In genomic region chr12:78678807-78679189, GRCm38 (mm10) we compare ENCODE assay signal across 28 mouse cellular contexts. TPM values are rescaled to one million over a fixed set of nuclear protein-coding genes. Genes with fewer than 3 reads are reported as not detected.
DNase-seq lines count a peak whose midpoint lies in the region; ATAC-seq and TF ChIP-seq lines count a peak whose summit lies in the region.
"Had no signal": no experiment of that assay in that cellular context is flagged by ENCODE, and none has a peak within 500 bp of the region (broad histone marks: within the 10 kb centered on the region; RNA-seq: fewer than 3 reads in every experiment).

No protein-coding gene starts in this region.

- 0 out of 2 replicates have a peak, but pooled peaks have one; percentile 18 for ATAC-seq in liver, embryonic 11.5 days (replicated peaks; ENCODE audit: low FRiP score)
- ATAC-seq in G1E (ENCODE audit: extremely low read depth, insufficient number of reproducible peaks, low FRiP score, poor library complexity, severe bottlenecking): peak; percentile 60
- ATAC-seq: forebrain, embryonic 14.5 days; hindbrain, postnatal 0 days; inflammation-experienced regulatory T-cells, adult 6 months; intestine, embryonic 16.5 days; Patski had no signal

- no peak overlapping the region for H3K4me2 ChIP-seq in liver, embryonic 11.5 days
- H3K4me2 ChIP-seq: embryonic facial prominence, embryonic 12.5 days; embryonic facial prominence, embryonic 15.5 days; heart, embryonic 12.5 days; heart, embryonic 15.5 days; hindbrain, embryonic 14.5 days had no signal

- no peaks in the 10 kb centered on the region for H3K4me1 ChIP-seq in liver, embryonic 11.5 days (replicated peaks; ENCODE audit: control insufficient read depth, insufficient read depth, low read length)
- H3K4me1 ChIP-seq in G1E (ENCODE audit: insufficient read depth, low read depth, low read length): peaks cover 13% of the 10 kb centered on the region
- H3K4me1 ChIP-seq in bone marrow macrophage, adult 2 months (ENCODE audit: control insufficient read depth, insufficient read depth, low read length): 0 out of 2 replicates have a peak, but pooled peaks cover 4% of the 10 kb centered on the region
- H3K4me1 ChIP-seq: embryonic facial prominence, embryonic 12.5 days; embryonic facial prominence, embryonic 15.5 days; heart, embryonic 12.5 days; heart, embryonic 15.5 days had no signal

- H3K36me3 ChIP-seq in liver, embryonic 11.5 days (ENCODE audit: control insufficient read depth, insufficient read depth, low read length): no peaks in the 10 kb centered on the region
- H3K36me3 ChIP-seq in G1E (replicated peaks): peaks cover 7% of the 10 kb centered on the region
- H3K36me3 ChIP-seq: embryonic facial prominence, embryonic 12.5 days; embryonic facial prominence, embryonic 15.5 days; heart, embryonic 12.5 days; heart, embryonic 15.5 days had no signal

- WGBS in liver, embryonic 11.5 days: 85% methylated on average over 2 of the region's 2 CpGs

- no peak for TF ChIP-seq POLR2A in bone marrow macrophage, adult 2 months (IDR thresholded peaks at IDR 0.05; ENCODE audit: borderline replicate concordance, low read depth, low read length)

- H3K27me3 ChIP-seq in liver, embryonic 11.5 days (replicated peaks; ENCODE audit: control insufficient read depth, insufficient read depth, low read length): no peaks in the 10 kb centered on the region
- H3K27me3 ChIP-seq in G1E (ENCODE audit: insufficient read depth, low read length): no peaks in the 10 kb centered on the region
- H3K27me3 ChIP-seq: embryonic facial prominence, embryonic 12.5 days; embryonic facial prominence, embryonic 15.5 days; heart, embryonic 12.5 days; heart, embryonic 15.5 days; Patski had no signal

- H3K9ac ChIP-seq in liver, embryonic 11.5 days (ENCODE audit: low read depth, low read length): no peak overlapping the region
- H3K9ac ChIP-seq: embryonic facial prominence, embryonic 12.5 days; embryonic facial prominence, embryonic 15.5 days; forebrain, postnatal 0 days; heart, embryonic 12.5 days; heart, embryonic 15.5 days; hindbrain, embryonic 14.5 days had no signal

- no peak overlapping the region for H3K4me3 ChIP-seq in liver, embryonic 11.5 days (ENCODE audit: low read depth, low read length)
- no peak overlapping the region for H3K4me3 ChIP-seq in G1E (ENCODE audit: low read depth, low read length)
- no peak overlapping the region for H3K4me3 ChIP-seq in bone marrow macrophage, adult 2 months (ENCODE audit: insufficient read depth, low read length)
- H3K4me3 ChIP-seq: embryonic facial prominence, embryonic 12.5 days; embryonic facial prominence, embryonic 15.5 days; heart, embryonic 12.5 days; heart, embryonic 15.5 days had no signal

- H3K27ac ChIP-seq in liver, embryonic 11.5 days (ENCODE audit: low read depth, low read length): no peak overlapping the region
- 0 out of 2 replicates have a peak overlapping the region, but pooled peaks have one; percentile 11 for H3K27ac ChIP-seq in bone marrow macrophage, adult 2 months (ENCODE audit: insufficient read depth, low read depth, low read length)
- H3K27ac ChIP-seq: embryonic facial prominence, embryonic 12.5 days; embryonic facial prominence, embryonic 15.5 days; heart, embryonic 15.5 days; hindbrain, embryonic 14.5 days; hindbrain, postnatal 0 days had no signal

- no peak for TF ChIP-seq CTCF in G1E (IDR thresholded peaks at IDR 0.05; ENCODE audit: low read depth, low read length)
- no peak for TF ChIP-seq CTCF in bone marrow macrophage, adult 2 months (IDR thresholded peaks at IDR 0.05; ENCODE audit: low read depth, low read length)

- no peaks in the 10 kb centered on the region for H3K9me3 ChIP-seq in liver, embryonic 11.5 days (ENCODE audit: control insufficient read depth, low read length)
- H3K9me3 ChIP-seq in G1E (replicated peaks): no peaks in the 10 kb centered on the region
- H3K9me3 ChIP-seq: embryonic facial prominence, embryonic 12.5 days; embryonic facial prominence, embryonic 15.5 days; heart, embryonic 12.5 days; heart, embryonic 15.5 days had no signal

- no peak for DNase-seq in liver, embryonic 11.5 days (ENCODE audit: low spot score)
- DNase-seq in liver (no peak), G1E (ENCODE audit: low spot score) (peak; percentile 17)
- DNase-seq in c-Kit-positive CD71-positive TER-119-positive erythroid progenitor cells, embryonic 14.5 days (ENCODE audit: low spot score): peak; percentile 23
- DNase-seq in embryo, embryonic 9.5 days (ENCODE audit: extremely low spot score): no peak
- no peak for DNase-seq in ovary, postnatal 14 days (ENCODE audit: low spot score)
- DNase-seq in lung, adult 18-20 months: no peak
- DNase-seq: adrenal gland, postnatal 25 days; cerebellum, adult 18-20 months; cerebellum, adult 9-10 months; cerebellum, postnatal 14 days; forebrain, postnatal 0 days; gastrocnemius, postnatal 25 days; heart, adult 18-20 months; heart, postnatal 10 days; heart, postnatal 36 days had no signal

RNA-seq across cellular contexts. Expression of gene Fam71d, which starts 12.5 kb away (rescaled TPM):
- not detected in 2 replicates for polyA plus RNA-seq in liver, embryonic 11.5 days (2014; fragmentation: Nextera tagmentation; extraction: Ambion mirVana)
- total RNA-seq in G1E (2014; fragmentation: Nextera tagmentation) (0.90 TPM in 1 of 2 replicates, not detected in the other), G1E (2017) (1.0 and 1.3 TPM in 2 replicates)
- polyA plus RNA-seq in G1E (2012): not detected in 2 replicates
- not detected in 2 replicates for polyA plus RNA-seq in bone marrow macrophage, adult 2 months (2012; ENCODE audit: insufficient read depth, insufficient read length, missing spikeins)
- total RNA-seq: forebrain, postnatal 0 days; gastrocnemius, adult 8-10 months; gastrocnemius, postnatal 25 days; heart, adult 18-20 months; hindbrain, postnatal 0 days had no signal
- polyA plus RNA-seq: embryonic facial prominence, embryonic 12.5 days; embryonic facial prominence, embryonic 15.5 days; forebrain, postnatal 0 days; heart, embryonic 12.5 days; hindbrain, postnatal 0 days; inflammation-experienced regulatory T-cells, adult 6 months; intestine, embryonic 16.5 days; Patski had no signal

Comparison
In these comparisons a context has a peak if more than half of its experiments do, and no peak if none do; other contexts are left out.
1. DNase-seq: peak in G1E (single experiment) and c-Kit-positive CD71-positive TER-119-positive erythroid progenitor cells, embryonic 14.5 days (single experiment); none in liver, embryonic 11.5 days (single experiment), liver (single experiment), embryo, embryonic 9.5 days (single experiment), ovary, postnatal 14 days (single experiment) and lung, adult 18-20 months (0 of 2).